9 mouse cellular contexts compared by ENCODE assay signal in genomic region chr10:86704141-86704540, GRCm38 (mm10). TPM values are rescaled to one million over a fixed set of nuclear protein-coding genes. Genes with fewer than 3 reads are reported as not detected.
DNase-seq lines count a peak whose midpoint lies in the region; ATAC-seq and TF ChIP-seq lines count a peak whose summit lies in the region.
"Had no signal": no experiment of that assay in that cellular context is flagged by ENCODE, and none has a peak within 500 bp of the region (broad histone marks: within the 10 kb centered on the region; RNA-seq: fewer than 3 reads in every experiment).

No protein-coding gene starts in this region.

- no peak for TF ChIP-seq CTCF in left cerebral cortex, adult 2 months (IDR thresholded peaks at IDR 0.05)
- no peak for TF ChIP-seq CTCF in bone marrow macrophage, adult 2 months (IDR thresholded peaks at IDR 0.05; ENCODE audit: low read depth, low read length)
- no peak for TF ChIP-seq CTCF in hindbrain, postnatal 0 days (IDR thresholded peaks at IDR 0.05; ENCODE audit: low read depth)

- peak overlapping the region; percentile 97; the same call in 1 of the 2 replicates for H3K27ac ChIP-seq in left cerebral cortex, adult 2 months
- peak overlapping the region; percentile 80 for H3K27ac ChIP-seq in bone marrow macrophage, adult 2 months (ENCODE audit: insufficient read depth, low read depth, low read length)
- no peak overlapping the region; the same call in 1 of the 2 replicates for H3K27ac ChIP-seq in hindbrain, postnatal 0 days

- peaks cover 29% of the 10 kb centered on the region for H3K4me1 ChIP-seq in bone marrow macrophage, adult 2 months (ENCODE audit: control insufficient read depth, insufficient read depth, low read length)
- peaks cover 15% of the 10 kb centered on the region for H3K4me1 ChIP-seq in hindbrain, postnatal 0 days (ENCODE audit: insufficient read depth, low read length)

- no peak for ATAC-seq in hindbrain, postnatal 0 days
- no peak for ATAC-seq in monocyte, adult 5-6 weeks (replicated peaks; ENCODE audit: insufficient number of reproducible peaks, low FRiP score, low TSS enrichment, poor library complexity, severe bottlenecking)
- ATAC-seq in megakaryocyte-erythroid progenitor cell, adult 5-6 weeks (replicated peaks; ENCODE audit: low FRiP score, low TSS enrichment, poor library complexity, severe bottlenecking), result no peak

- DNase-seq in left cerebral cortex, adult 2 months (ENCODE audit: extremely low spot score in 1 of 2, low spot score in 2 of 2), result no peak
- no peak for DNase-seq in left cerebral cortex, adult 11 months (ENCODE audit: low spot score)
- DNase-seq in hindbrain, postnatal 0 days (ENCODE audit: low spot score), result no peak
- DNase-seq in naive thymus-derived CD4-positive, alpha-beta T cell, adult 2 months (ENCODE audit: low read depth), result peak; percentile 20
- no peak for DNase-seq in cerebellum, postnatal 14 days

- no peaks in the 10 kb centered on the region for H3K27me3 ChIP-seq in hindbrain, postnatal 0 days (ENCODE audit: insufficient read depth, low read length)

- 4% methylated on average over 8 of the region's 8 CpGs for WGBS in hindbrain, postnatal 0 days

- peak overlapping the region; percentile 89 for H3K9ac ChIP-seq in hindbrain, postnatal 0 days (replicated peaks; ENCODE audit: low read length)

- H3K36me3 ChIP-seq in hindbrain, postnatal 0 days (ENCODE audit: insufficient read depth, low read length), result peaks cover 33% of the 10 kb centered on the region; the same call in 1 of the 2 replicates

- H3K4me2 ChIP-seq in hindbrain, postnatal 0 days (ENCODE audit: low read depth, low read length), result peak overlapping the region; percentile 96

- no peaks in the 10 kb centered on the region for H3K9me3 ChIP-seq in hindbrain, postnatal 0 days (ENCODE audit: low read length)

- intact Hi-C loops in left cerebral cortex, adult 2 months (cut with DNase I), result loop anchor here (10.0 kb wide), 1 partner anchor 829 kb away; no protein-coding TSS in a partner anchor

- peak overlapping the region; percentile 80 for H3K4me3 ChIP-seq in left cerebral cortex, adult 2 months
- peak overlapping the region; percentile 88 for H3K4me3 ChIP-seq in bone marrow macrophage, adult 2 months (ENCODE audit: insufficient read depth, low read length)
- peak overlapping the region; percentile 90 for H3K4me3 ChIP-seq in hindbrain, postnatal 0 days (ENCODE audit: low read length)

- TF ChIP-seq POLR2A in bone marrow macrophage, adult 2 months (IDR thresholded peaks at IDR 0.05; ENCODE audit: borderline replicate concordance, low read depth, low read length), result no peak

RNA-seq across cellular contexts. Expression of gene Hsp90b1, which starts 1.2 kb away (rescaled TPM):
- total RNA-seq in left cerebral cortex, adult 2 months (2021), result 100 to 1,000 TPM; 328 to 352 TPM
- 458 and 473 TPM in 2 replicates for polyA plus RNA-seq in bone marrow macrophage, adult 2 months (2012; ENCODE audit: insufficient read depth, insufficient read length, missing spikeins)
- 92.5 and 110 TPM in 2 replicates for total RNA-seq in hindbrain, postnatal 0 days (2014; rRNA removed)
- 228 and 235 TPM in 2 replicates for polyA plus RNA-seq in hindbrain, postnatal 0 days (2015; fragmentation: Nextera tagmentation; extraction: Ambion mirVana)
- 803 to 969 TPM (median 962 TPM) in 3 replicates for total RNA-seq in monocyte, adult 5-6 weeks (2017)
- total RNA-seq in megakaryocyte-erythroid progenitor cell, adult 5-6 weeks (2014; fragmentation: Nextera tagmentation), result 208 and 247 TPM in 2 replicates
- total RNA-seq in megakaryocyte-erythroid progenitor cell, adult 5-6 weeks (2017), result 568 and 595 TPM in 2 replicates

RNA-seq across cellular contexts. Expression of gene Ttc41, which starts 1.5 kb away (rescaled TPM):
- total RNA-seq in left cerebral cortex, adult 2 months (2021), result 1 to 10 TPM; 1.4 to 1.5 TPM
- 0.89 and 1.8 TPM in 2 replicates for polyA plus RNA-seq in bone marrow macrophage, adult 2 months (2012; ENCODE audit: insufficient read depth, insufficient read length, missing spikeins)
- 2.0 and 2.2 TPM in 2 replicates for total RNA-seq in hindbrain, postnatal 0 days (2014; rRNA removed)
- polyA plus RNA-seq in hindbrain, postnatal 0 days (2015; fragmentation: Nextera tagmentation; extraction: Ambion mirVana), result 1.4 and 1.5 TPM in 2 replicates
- 0.48 to 1.4 TPM (median 1.1 TPM) in 3 replicates for total RNA-seq in monocyte, adult 5-6 weeks (2017)
- 2.3 and 3.3 TPM in 2 replicates for total RNA-seq in megakaryocyte-erythroid progenitor cell, adult 5-6 weeks (2014; fragmentation: Nextera tagmentation)
- 0.42 and 1.8 TPM in 2 replicates for total RNA-seq in megakaryocyte-erythroid progenitor cell, adult 5-6 weeks (2017)

RNA-seq across cellular contexts. Expression of gene Gm49358, which starts 59.6 kb away (rescaled TPM):
- total RNA-seq in left cerebral cortex, adult 2 months (2021), result 10 to 100 TPM; 19.1 to 24.5 TPM
- 3.0 TPM in 1 of 2 replicates, not detected in the other for polyA plus RNA-seq in bone marrow macrophage, adult 2 months (2012; ENCODE audit: insufficient read depth, insufficient read length, missing spikeins)
- 4.2 TPM in 1 of 2 replicates, not detected in the other for total RNA-seq in hindbrain, postnatal 0 days (2014; rRNA removed)
- polyA plus RNA-seq in hindbrain, postnatal 0 days (2015; fragmentation: Nextera tagmentation; extraction: Ambion mirVana), result not detected in 2 replicates
- total RNA-seq in monocyte, adult 5-6 weeks (2017), result 1.6 TPM in 1 of 3 replicates, not detected in the others
- total RNA-seq in megakaryocyte-erythroid progenitor cell, adult 5-6 weeks (2014; fragmentation: Nextera tagmentation), result not detected in 2 replicates
- total RNA-seq in megakaryocyte-erythroid progenitor cell, adult 5-6 weeks (2017), result 1.6 TPM in 1 of 2 replicates, not detected in the other
- polyA plus RNA-seq: brain, embryonic 14.5 days had no signal
